Mouse (Mus musculus): Measurements from ENCODE around the gene Gramd1a. TPM values are rescaled to one million over a fixed set of nuclear protein-coding genes. Genes with fewer than 3 reads are reported as not detected.

The Gramd1a gene
- polyA plus RNA-seq, 1 experiment = 57.1 TPM

GRCm38 (mm10) chr7:31106166-31106565 is 49.5 kb downstream of the Gramd1a start:
- 48% methylated on average over 3 of the region's 3 CpGs for WGBS
- peaks cover 22% of the 10 kb centered on the region for H3K4me1 ChIP-seq (ENCODE audit: control insufficient read depth, insufficient read depth, low read length)
- no peaks in the 10 kb centered on the region; the same call in 1 of the 2 replicates for H3K36me3 ChIP-seq (ENCODE audit: control insufficient read depth, insufficient read depth, low read length)
- TF ChIP-seq CTCF (conservative IDR thresholded peaks at IDR 0.05; ENCODE audit: insufficient read depth, insufficient read length, low read depth, low read length) (no peak), POLR2A (IDR thresholded peaks at IDR 0.05; ENCODE audit: low read depth, low read length) (no peak)
- DNase-seq = no peak
- no peaks in the 10 kb centered on the region for H3K27me3 ChIP-seq (replicated peaks; ENCODE audit: control insufficient read depth, insufficient read depth, low read length)
- H3K4me3 ChIP-seq (ENCODE audit: insufficient read depth, low read depth, low read length) = no peak overlapping the region
- H3K27ac ChIP-seq (ENCODE audit: insufficient read depth, low read depth, low read length) = no peak overlapping the region

GRCm38 (mm10) chr7:31105061-31105768 is 50.5 kb downstream of the Gramd1a start:
- Histone ChIP-seq H3K27me3 (replicated peaks; ENCODE audit: control insufficient read depth, insufficient read depth, low read length) (no peaks in the 10 kb centered on the region), H3K4me1 (ENCODE audit: control insufficient read depth, insufficient read depth, low read length) (peaks cover 22% of the 10 kb centered on the region)

GRCm38 (mm10) chr7:31100786-31101185 is 54.9 kb downstream of the Gramd1a start:
- H3K27me3 ChIP-seq (replicated peaks; ENCODE audit: control insufficient read depth, insufficient read depth, low read length) = no peaks in the 10 kb centered on the region
- H3K27ac ChIP-seq (ENCODE audit: insufficient read depth, low read depth, low read length) = no peak overlapping the region
- no peaks in the 10 kb centered on the region for H3K4me1 ChIP-seq (ENCODE audit: control insufficient read depth, insufficient read depth, low read length)
- H3K36me3 ChIP-seq (ENCODE audit: control insufficient read depth, insufficient read depth, low read length) = no peaks in the 10 kb centered on the region; the same call in 1 of the 2 replicates
- no peak for TF ChIP-seq POLR2A (IDR thresholded peaks at IDR 0.05; ENCODE audit: low read depth, low read length)
- TF ChIP-seq CTCF (conservative IDR thresholded peaks at IDR 0.05; ENCODE audit: insufficient read depth, insufficient read length, low read depth, low read length) = no peak
- H3K4me3 ChIP-seq (ENCODE audit: insufficient read depth, low read depth, low read length) = no peak overlapping the region
- DNase-seq = no peak
- 69% methylated on average over 14 of the region's 14 CpGs for WGBS

More at GRCm38 (mm10) chr7:31105061-31105768, 50.5 kb downstream of the Gramd1a start:
- H3K36me3 ChIP-seq (ENCODE audit: control insufficient read depth, insufficient read depth, low read length) = no peaks in the 10 kb centered on the region; the same call in 1 of the 2 replicates
- no peak overlapping the region for H3K4me3 ChIP-seq (ENCODE audit: insufficient read depth, low read depth, low read length)
- WGBS = 40% methylated on average over 15 of the region's 15 CpGs
- DNase-seq = peak; percentile 74
- H3K27ac ChIP-seq (ENCODE audit: insufficient read depth, low read depth, low read length) = no peak overlapping the region
- no peak for TF ChIP-seq POLR2A (IDR thresholded peaks at IDR 0.05; ENCODE audit: low read depth, low read length)
- TF ChIP-seq CTCF (conservative IDR thresholded peaks at IDR 0.05; ENCODE audit: insufficient read depth, insufficient read length, low read depth, low read length) = peak; percentile 71

- 83% methylated on average over 6 of the region's 6 CpGs for WGBS
- no peaks in the 10 kb centered on the region; the same call in 1 of the 2 replicates for H3K36me3 ChIP-seq (ENCODE audit: control insufficient read depth, insufficient read depth, low read length)
- DNase-seq = no peak
- H3K27me3 ChIP-seq (replicated peaks; ENCODE audit: control insufficient read depth, insufficient read depth, low read length) = no peaks in the 10 kb centered on the region
- no peaks in the 10 kb centered on the region for H3K4me1 ChIP-seq (ENCODE audit: control insufficient read depth, insufficient read depth, low read length)
- TF ChIP-seq POLR2A (IDR thresholded peaks at IDR 0.05; ENCODE audit: low read depth, low read length) (no peak), CTCF (conservative IDR thresholded peaks at IDR 0.05; ENCODE audit: insufficient read depth, insufficient read length, low read depth, low read length) (0 out of 2 replicates have a peak, but pooled peaks have one; percentile 25)
- no peak overlapping the region for H3K27ac ChIP-seq (ENCODE audit: insufficient read depth, low read depth, low read length)
- H3K4me3 ChIP-seq (ENCODE audit: insufficient read depth, low read depth, low read length) = no peak overlapping the region
Observed at GRCm38 (mm10) chr7:31099612-31099982, 56.1 kb downstream of the Gramd1a start.

GRCm38 (mm10) chr7:31098697-31099611 is 56.7 kb downstream of the Gramd1a start:
- Histone ChIP-seq H3K27ac (ENCODE audit: insufficient read depth, low read depth, low read length) (no peak overlapping the region), H3K4me1 (ENCODE audit: control insufficient read depth, insufficient read depth, low read length) (no peaks in the 10 kb centered on the region), H3K27me3 (replicated peaks; ENCODE audit: control insufficient read depth, insufficient read depth, low read length) (no peaks in the 10 kb centered on the region), H3K36me3 (ENCODE audit: control insufficient read depth, insufficient read depth, low read length) (no peaks in the 10 kb centered on the region; the same call in 1 of the 2 replicates), H3K4me3 (ENCODE audit: insufficient read depth, low read depth, low read length) (no peak overlapping the region)
- 77% methylated on average over 22 of the region's 22 CpGs for WGBS
- no peak for DNase-seq
- no peak for TF ChIP-seq POLR2A (IDR thresholded peaks at IDR 0.05; ENCODE audit: low read depth, low read length)
- TF ChIP-seq CTCF (conservative IDR thresholded peaks at IDR 0.05; ENCODE audit: insufficient read depth, insufficient read length, low read depth, low read length) = 0 out of 2 replicates have a peak, but pooled peaks have one; percentile 9

GRCm38 (mm10) chr7:31097583-31098248 is 58.0 kb downstream of the Gramd1a start:
- no peaks in the 10 kb centered on the region for H3K4me1 ChIP-seq (ENCODE audit: control insufficient read depth, insufficient read depth, low read length)
- 40% methylated on average over 20 of the region's 20 CpGs for WGBS
- H3K27ac ChIP-seq (ENCODE audit: insufficient read depth, low read depth, low read length) = no peak overlapping the region
- no peaks in the 10 kb centered on the region; the same call in 1 of the 2 replicates for H3K36me3 ChIP-seq (ENCODE audit: control insufficient read depth, insufficient read depth, low read length)
- DNase-seq = peak; percentile 94
- H3K27me3 ChIP-seq (replicated peaks; ENCODE audit: control insufficient read depth, insufficient read depth, low read length) = no peaks in the 10 kb centered on the region
- H3K4me3 ChIP-seq (ENCODE audit: insufficient read depth, low read depth, low read length) = no peak overlapping the region
- TF ChIP-seq POLR2A (IDR thresholded peaks at IDR 0.05; ENCODE audit: low read depth, low read length) = no peak
- TF ChIP-seq CTCF (conservative IDR thresholded peaks at IDR 0.05; ENCODE audit: insufficient read depth, insufficient read length, low read depth, low read length) = peak; percentile 94
